Mouse (Mus musculus): ENCODE measurements around the gene Ap2a1. TPM values are rescaled to one million over a fixed set of nuclear protein-coding genes. Genes with fewer than 3 reads are reported as not detected.

The Ap2a1 gene
- polyA plus RNA-seq, 1 experiment from 2014 or later, result 113 TPM

DNA sequence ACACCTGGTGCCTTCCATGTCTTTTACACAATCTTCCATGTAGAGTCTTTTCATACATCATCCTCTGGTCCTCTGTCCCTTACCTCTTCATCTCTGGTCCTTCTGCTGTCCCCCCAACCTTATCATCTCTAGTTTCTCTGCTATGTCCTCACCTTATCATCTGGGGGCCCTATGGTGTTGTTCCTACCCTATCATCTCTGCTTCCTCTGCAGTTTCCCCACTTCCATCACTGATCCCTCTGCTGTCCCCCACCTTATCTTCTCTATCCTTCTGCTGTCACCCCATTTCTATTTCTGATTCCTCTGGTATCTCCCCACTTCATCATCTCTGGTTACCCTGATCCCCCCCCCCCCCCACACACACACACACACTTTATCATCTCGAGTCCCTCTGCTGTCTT lies 726 bp downstream of the Ap2a1 start:
- Histone ChIP-seq H3K4me2 (ENCODE audit: low read length) (peak overlapping the region; percentile 75), H3K4me3 (replicated peaks; ENCODE audit: low read length) (peak overlapping the region; percentile 73), H3K27ac (ENCODE audit: low read length) (no peak overlapping the region), H3K4me1 (replicated peaks; ENCODE audit: control insufficient read depth, insufficient read depth, low read length) (peaks cover 19% of the 10 kb centered on the region), H3K9me3 (ENCODE audit: control insufficient read depth, low read length) (no peaks in the 10 kb centered on the region), H3K27me3 (replicated peaks; ENCODE audit: control insufficient read depth, insufficient read depth, low read length) (no peaks in the 10 kb centered on the region), H3K36me3 (ENCODE audit: control insufficient read depth, insufficient read depth) (peaks cover 6% of the 10 kb centered on the region; the same call in 1 of the 2 replicates), H3K9ac (replicated peaks; ENCODE audit: low read depth, low read length) (peak overlapping the region; percentile 86)
- no peak for ATAC-seq
- WGBS, result 0% methylated on average over 1 of the region's 1 CpGs

DNA sequence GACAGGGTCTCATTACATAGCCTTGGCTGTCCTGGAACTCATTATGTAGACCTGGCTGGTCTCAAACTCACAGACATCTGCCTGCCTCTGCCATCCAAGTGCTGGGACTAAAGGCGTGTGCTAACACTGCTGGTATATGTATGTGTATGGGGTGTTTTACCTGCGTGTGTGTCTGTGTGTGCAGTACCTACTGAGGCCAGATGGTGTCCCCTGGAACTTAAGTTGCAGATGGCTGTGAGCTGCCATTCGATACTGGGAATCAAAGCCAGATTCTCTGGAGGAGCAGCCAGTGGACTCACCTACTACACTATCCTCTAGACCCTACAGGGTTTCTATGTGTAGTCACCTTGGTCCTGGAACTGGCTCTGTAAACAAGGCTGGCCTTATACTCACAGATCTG lies 3.8 kb downstream of the Ap2a1 start:
- Histone ChIP-seq H3K9me3 (ENCODE audit: control insufficient read depth, low read length) (no peaks in the 10 kb centered on the region), H3K4me3 (replicated peaks; ENCODE audit: low read length) (no peak overlapping the region), H3K27ac (ENCODE audit: low read length) (no peak overlapping the region), H3K4me1 (replicated peaks; ENCODE audit: control insufficient read depth, insufficient read depth, low read length) (peaks cover 18% of the 10 kb centered on the region), H3K4me2 (ENCODE audit: low read length) (no peak overlapping the region), H3K27me3 (replicated peaks; ENCODE audit: control insufficient read depth, insufficient read depth, low read length) (no peaks in the 10 kb centered on the region), H3K9ac (replicated peaks; ENCODE audit: low read depth, low read length) (no peak overlapping the region), H3K36me3 (ENCODE audit: control insufficient read depth, insufficient read depth) (peaks cover 8% of the 10 kb centered on the region; the same call in 1 of the 2 replicates)
- 71% methylated on average over 3 of the region's 3 CpGs for WGBS
- ATAC-seq, result no peak

DNA sequence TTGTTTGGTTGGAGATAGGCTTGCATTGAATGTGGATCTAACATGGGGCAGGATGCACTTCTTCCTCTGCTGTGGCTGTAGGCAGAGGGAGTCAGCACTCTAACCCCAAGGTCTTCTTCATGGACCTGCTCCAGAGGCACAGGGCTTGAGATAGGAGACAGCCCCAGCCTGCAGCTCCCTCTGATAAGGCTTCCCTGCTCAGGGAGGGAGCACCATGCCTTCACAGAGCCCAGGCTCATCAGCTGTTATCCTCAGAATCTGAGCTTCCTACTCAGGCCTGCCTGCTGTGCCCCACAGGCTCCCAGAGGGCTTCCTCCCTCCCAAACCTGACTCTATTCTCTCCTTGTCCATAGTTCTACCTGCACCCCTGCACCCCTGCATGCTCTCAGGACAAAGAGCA lies 6.8 kb downstream of the Ap2a1 start:
- ATAC-seq, result no peak
- H3K4me2 ChIP-seq (ENCODE audit: low read length), result no peak overlapping the region

DNA sequence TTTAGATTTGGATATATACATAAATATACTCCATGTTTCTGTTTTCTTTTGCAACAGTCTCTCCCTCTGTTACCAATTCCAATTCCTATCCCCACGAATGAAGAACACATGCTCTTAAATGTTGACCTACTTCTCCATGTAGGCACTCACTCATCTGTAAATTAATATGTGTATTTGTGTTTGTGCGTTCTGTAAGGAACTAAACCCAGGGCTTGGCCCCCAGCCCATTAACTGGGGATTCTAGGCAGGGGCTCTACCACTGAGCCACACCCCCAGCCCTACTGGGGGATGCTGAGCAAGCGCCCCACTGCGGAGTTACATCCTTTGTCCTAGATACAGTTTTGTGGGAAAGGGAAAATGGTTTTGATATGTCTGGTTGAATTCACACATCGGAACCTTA lies 10.2 kb downstream of the Ap2a1 start:
- Histone ChIP-seq H3K4me2 (ENCODE audit: low read length) (no peak overlapping the region), H3K27me3 (replicated peaks; ENCODE audit: control insufficient read depth, insufficient read depth, low read length) (no peaks in the 10 kb centered on the region), H3K9me3 (ENCODE audit: control insufficient read depth, low read length) (no peaks in the 10 kb centered on the region), H3K27ac (ENCODE audit: low read length) (no peak overlapping the region), H3K4me3 (replicated peaks; ENCODE audit: low read length) (no peak overlapping the region), H3K4me1 (replicated peaks; ENCODE audit: control insufficient read depth, insufficient read depth, low read length) (no peaks in the 10 kb centered on the region), H3K9ac (replicated peaks; ENCODE audit: low read depth, low read length) (no peak overlapping the region), H3K36me3 (ENCODE audit: control insufficient read depth, insufficient read depth) (peaks cover 9% of the 10 kb centered on the region)
- ATAC-seq, result no peak
- whole genome bisulfite sequencing, result 66% methylated on average over 5 of the region's 5 CpGs

More for the DNA sequence above, 6.8 kb downstream of the Ap2a1 start:
- peaks cover 2% of the 10 kb centered on the region for H3K4me1 ChIP-seq (replicated peaks; ENCODE audit: control insufficient read depth, insufficient read depth, low read length)
- H3K27ac ChIP-seq (ENCODE audit: low read length), result no peak overlapping the region
- H3K36me3 ChIP-seq (ENCODE audit: control insufficient read depth, insufficient read depth), result peaks cover 8% of the 10 kb centered on the region; the same call in 1 of the 2 replicates
- no peak overlapping the region for H3K4me3 ChIP-seq (replicated peaks; ENCODE audit: low read length)
- H3K9ac ChIP-seq (replicated peaks; ENCODE audit: low read depth, low read length), result no peak overlapping the region
- H3K27me3 ChIP-seq (replicated peaks; ENCODE audit: control insufficient read depth, insufficient read depth, low read length), result no peaks in the 10 kb centered on the region
- no peaks in the 10 kb centered on the region for H3K9me3 ChIP-seq (ENCODE audit: control insufficient read depth, low read length)

DNA sequence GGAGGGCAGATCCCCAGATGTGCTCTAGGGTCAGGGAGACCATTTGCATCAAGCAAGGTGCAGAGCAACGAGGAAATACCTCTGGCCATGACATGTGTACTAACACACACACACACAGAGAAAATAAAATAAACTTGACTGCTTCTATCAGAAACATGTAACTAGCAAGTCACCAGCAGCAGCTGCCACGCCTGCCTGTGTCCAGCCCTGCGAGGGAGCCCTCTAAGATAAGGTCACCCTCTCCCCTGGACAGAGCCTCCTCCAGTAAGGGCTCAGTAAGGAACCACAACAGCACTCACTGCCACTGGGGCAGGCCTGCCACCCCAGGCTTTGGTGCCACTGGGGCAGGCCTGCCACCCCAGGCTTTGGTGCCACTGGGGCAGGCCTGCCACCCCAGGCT lies 11.1 kb downstream of the Ap2a1 start:
- H3K27me3 ChIP-seq (replicated peaks; ENCODE audit: control insufficient read depth, insufficient read depth, low read length), result no peaks in the 10 kb centered on the region
- no peaks in the 10 kb centered on the region for H3K9me3 ChIP-seq (ENCODE audit: control insufficient read depth, low read length)
- no peak overlapping the region for H3K4me2 ChIP-seq (ENCODE audit: low read length)
- peaks cover 6% of the 10 kb centered on the region; the same call in 1 of the 2 replicates for H3K36me3 ChIP-seq (ENCODE audit: control insufficient read depth, insufficient read depth)
- no peak overlapping the region for H3K9ac ChIP-seq (replicated peaks; ENCODE audit: low read depth, low read length)
- ATAC-seq, result no peak
- no peaks in the 10 kb centered on the region for H3K4me1 ChIP-seq (replicated peaks; ENCODE audit: control insufficient read depth, insufficient read depth, low read length)
- H3K4me3 ChIP-seq (replicated peaks; ENCODE audit: low read length), result no peak overlapping the region
- H3K27ac ChIP-seq (ENCODE audit: low read length), result no peak overlapping the region
- 82% methylated on average over 3 of the region's 3 CpGs for WGBS

DNA sequence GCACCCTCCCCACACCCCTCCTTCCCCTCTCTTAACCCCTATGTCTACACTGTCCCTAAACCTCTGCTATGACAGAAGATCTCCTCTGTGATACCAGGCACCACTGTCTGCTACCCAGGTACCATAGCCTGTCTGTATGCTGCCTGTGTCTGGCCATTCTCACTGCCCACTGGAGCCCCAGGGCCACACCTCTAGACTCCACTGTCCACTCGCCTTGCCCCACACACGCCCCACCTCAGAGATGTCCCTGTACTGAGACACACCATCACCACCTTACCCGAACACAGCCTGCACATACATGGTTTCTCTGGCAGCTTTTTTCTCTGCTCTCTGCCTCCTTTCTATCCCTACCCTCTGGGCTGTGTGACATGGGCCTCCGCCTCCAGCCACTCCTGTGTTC lies 12.4 kb downstream of the Ap2a1 start:
- WGBS, result 95% methylated on average over 4 of the region's 4 CpGs
- H3K27me3 ChIP-seq (replicated peaks; ENCODE audit: control insufficient read depth, insufficient read depth, low read length), result no peaks in the 10 kb centered on the region
- H3K9ac ChIP-seq (replicated peaks; ENCODE audit: low read depth, low read length), result no peak overlapping the region
- H3K27ac ChIP-seq (ENCODE audit: low read length), result no peak overlapping the region
- no peaks in the 10 kb centered on the region for H3K9me3 ChIP-seq (ENCODE audit: control insufficient read depth, low read length)
- no peak for ATAC-seq
- H3K4me3 ChIP-seq (replicated peaks; ENCODE audit: low read length), result no peak overlapping the region
- no peaks in the 10 kb centered on the region for H3K4me1 ChIP-seq (replicated peaks; ENCODE audit: control insufficient read depth, insufficient read depth, low read length)
- no peak overlapping the region for H3K4me2 ChIP-seq (ENCODE audit: low read length)
- H3K36me3 ChIP-seq (ENCODE audit: control insufficient read depth, insufficient read depth), result peaks cover 10% of the 10 kb centered on the region

DNA sequence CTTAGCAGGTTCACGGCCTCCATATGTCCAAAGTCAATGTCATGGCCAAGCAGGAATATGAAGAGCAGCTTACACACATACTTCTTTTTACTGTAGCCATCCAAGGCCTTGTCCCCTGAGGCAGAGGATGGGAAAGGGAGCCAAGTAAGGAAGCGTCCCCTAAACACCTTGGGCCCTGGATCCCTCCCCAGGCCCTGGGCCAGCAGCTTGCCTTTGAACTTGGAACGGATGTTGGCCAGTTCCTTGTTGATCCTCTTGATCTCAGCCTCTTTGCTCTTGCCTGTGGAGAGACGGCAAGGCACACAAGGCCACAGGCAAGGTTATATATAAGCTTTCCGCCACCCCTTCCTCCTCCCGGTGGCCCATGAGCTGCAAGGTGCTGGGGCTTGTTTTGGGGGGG lies 13.1 kb downstream of the Ap2a1 start:
- Histone ChIP-seq H3K4me3 (replicated peaks; ENCODE audit: low read length) (no peak overlapping the region), H3K4me2 (ENCODE audit: low read length) (no peak overlapping the region), H3K9me3 (ENCODE audit: control insufficient read depth, low read length) (no peaks in the 10 kb centered on the region), H3K27ac (ENCODE audit: low read length) (no peak overlapping the region), H3K4me1 (replicated peaks; ENCODE audit: control insufficient read depth, insufficient read depth, low read length) (no peaks in the 10 kb centered on the region), H3K36me3 (ENCODE audit: control insufficient read depth, insufficient read depth) (peaks cover 10% of the 10 kb centered on the region), H3K9ac (replicated peaks; ENCODE audit: low read depth, low read length) (no peak overlapping the region), H3K27me3 (replicated peaks; ENCODE audit: control insufficient read depth, insufficient read depth, low read length) (no peaks in the 10 kb centered on the region)
- ATAC-seq, result no peak
- WGBS, result 85% methylated on average over 6 of the region's 6 CpGs

DNA sequence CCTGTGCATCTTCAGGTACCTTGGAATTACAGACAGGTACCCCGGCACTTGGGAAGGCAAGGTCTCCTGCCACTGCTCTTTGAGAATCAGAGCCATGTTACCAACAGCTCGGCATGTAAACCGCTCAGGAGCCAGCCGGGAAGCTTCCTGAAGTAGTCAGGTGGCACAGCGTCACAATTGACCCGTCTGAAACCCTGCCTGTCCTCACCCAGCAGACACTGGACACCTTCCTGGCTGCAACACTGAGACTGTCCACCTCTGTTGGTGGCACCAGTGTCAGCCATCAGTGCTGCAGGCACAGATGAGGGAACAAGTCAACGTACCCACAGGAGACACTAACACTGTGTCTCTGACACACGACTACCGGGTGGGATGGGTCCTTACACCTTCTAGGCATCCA lies 14.0 kb downstream of the Ap2a1 start:
- H3K9me3 ChIP-seq (ENCODE audit: control insufficient read depth, low read length), result no peaks in the 10 kb centered on the region
- H3K9ac ChIP-seq (replicated peaks; ENCODE audit: low read depth, low read length), result no peak overlapping the region
- peaks cover 10% of the 10 kb centered on the region for H3K36me3 ChIP-seq (ENCODE audit: control insufficient read depth, insufficient read depth)
- 94% methylated on average over 9 of the region's 9 CpGs for WGBS
- no peak for ATAC-seq
- H3K27ac ChIP-seq (ENCODE audit: low read length), result no peak overlapping the region
- no peaks in the 10 kb centered on the region for H3K4me1 ChIP-seq (replicated peaks; ENCODE audit: control insufficient read depth, insufficient read depth, low read length)
- H3K4me2 ChIP-seq (ENCODE audit: low read length), result no peak overlapping the region
- H3K27me3 ChIP-seq (replicated peaks; ENCODE audit: control insufficient read depth, insufficient read depth, low read length), result no peaks in the 10 kb centered on the region
- no peak overlapping the region for H3K4me3 ChIP-seq (replicated peaks; ENCODE audit: low read length)

DNA sequence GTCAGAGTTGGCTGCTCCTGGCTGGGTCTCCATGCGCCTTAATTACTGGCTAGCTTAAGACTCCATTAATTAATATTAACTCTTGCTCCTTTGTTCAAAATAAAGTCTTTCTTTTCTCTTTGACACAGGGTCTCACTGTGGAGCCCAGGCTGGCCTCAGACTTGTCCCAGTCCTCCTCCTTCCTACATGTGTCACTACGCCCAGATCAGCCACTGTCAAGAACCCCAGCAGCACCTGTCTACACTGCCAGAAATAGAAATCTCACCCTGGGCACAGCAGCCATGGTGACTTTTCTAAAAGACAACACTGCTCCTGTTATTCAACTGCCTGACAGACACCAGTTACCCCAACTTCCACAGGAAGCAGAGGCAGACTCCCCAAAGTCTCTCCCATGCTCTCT lies 14.9 kb downstream of the Ap2a1 start:
- Histone ChIP-seq H3K27ac (ENCODE audit: low read length) (no peak overlapping the region), H3K9ac (replicated peaks; ENCODE audit: low read depth, low read length) (no peak overlapping the region), H3K4me1 (replicated peaks; ENCODE audit: control insufficient read depth, insufficient read depth, low read length) (no peaks in the 10 kb centered on the region), H3K36me3 (ENCODE audit: control insufficient read depth, insufficient read depth) (peaks cover 12% of the 10 kb centered on the region), H3K4me2 (ENCODE audit: low read length) (no peak overlapping the region), H3K27me3 (replicated peaks; ENCODE audit: control insufficient read depth, insufficient read depth, low read length) (no peaks in the 10 kb centered on the region), H3K9me3 (ENCODE audit: control insufficient read depth, low read length) (no peaks in the 10 kb centered on the region), H3K4me3 (replicated peaks; ENCODE audit: low read length) (no peak overlapping the region)
- WGBS, result 54% methylated on average over 2 of the region's 2 CpGs
- no peak for ATAC-seq

DNA sequence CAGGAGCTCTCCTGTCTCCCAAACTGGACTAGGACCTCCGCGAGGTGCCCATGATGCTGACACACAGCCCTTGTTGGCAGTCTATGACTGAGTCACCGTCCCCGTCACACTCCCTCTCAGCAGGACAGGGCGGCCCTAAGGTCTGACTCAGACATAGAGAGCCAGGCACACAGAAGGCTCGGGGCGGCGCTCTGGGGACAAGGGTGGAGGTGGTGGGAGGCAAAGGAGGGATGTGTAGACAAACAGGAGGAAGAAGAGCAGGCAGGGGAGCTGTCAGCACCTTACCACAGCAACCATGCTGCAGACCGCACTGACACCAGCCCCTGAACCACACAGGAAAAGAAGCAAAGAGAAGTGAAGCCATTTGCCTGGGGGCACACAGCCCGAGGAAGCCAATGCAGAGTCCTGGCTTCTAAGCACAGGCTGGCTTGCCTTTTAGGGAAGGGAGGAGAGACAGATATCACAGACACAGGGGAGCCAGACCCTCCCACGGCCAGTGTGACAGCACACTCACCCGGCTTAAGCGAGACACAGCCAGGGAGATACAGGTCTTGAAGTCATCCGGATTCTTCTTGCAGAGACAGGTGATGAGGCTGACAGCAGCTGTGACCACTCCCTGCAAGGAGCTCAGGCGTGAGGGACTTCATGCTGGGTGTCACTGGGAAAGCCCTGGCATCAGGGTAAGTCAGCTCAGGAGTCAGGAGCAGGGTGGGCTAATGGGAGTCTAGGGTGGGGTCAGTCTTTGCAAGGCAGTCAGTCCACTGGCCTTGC lies 20.4 kb downstream of the Ap2a1 start:
- Histone ChIP-seq H3K9me3 (ENCODE audit: control insufficient read depth, low read length) (no peaks in the 10 kb centered on the region), H3K4me1 (replicated peaks; ENCODE audit: control insufficient read depth, insufficient read depth, low read length) (no peaks in the 10 kb centered on the region), H3K36me3 (ENCODE audit: control insufficient read depth, insufficient read depth) (peaks cover 39% of the 10 kb centered on the region), H3K9ac (replicated peaks; ENCODE audit: low read depth, low read length) (no peak overlapping the region), H3K27ac (ENCODE audit: low read length) (no peak overlapping the region), H3K4me2 (ENCODE audit: low read length) (no peak overlapping the region), H3K27me3 (replicated peaks; ENCODE audit: control insufficient read depth, insufficient read depth, low read length) (no peaks in the 10 kb centered on the region), H3K4me3 (replicated peaks; ENCODE audit: low read length) (no peak overlapping the region)
- ATAC-seq, result no peak
- 92% methylated on average over 15 of the region's 15 CpGs for WGBS
